Mouse (Mus musculus): ENCODE measurements at regions not wholly inside any gene's neighbourhood (a gene's known extent, or its start where the extent isn't known, plus 50 kb on each side); places are given as distances from the start of the nearest gene placed in this dataset.

GRCm38 (mm10) chr1:141716953-141717352, 1471.0 kb downstream of the Kcnt2 start:
- no peaks in the 10 kb centered on the region for H3K36me3 ChIP-seq (ENCODE audit: insufficient read depth)
- TF ChIP-seq CTCF (IDR thresholded peaks at IDR 0.05; ENCODE audit: low read depth), result no peak
- H3K4me1 ChIP-seq (ENCODE audit: insufficient read depth), result no peaks in the 10 kb centered on the region
- ATAC-seq (ENCODE audit: insufficient read depth), result no peak
- no peak overlapping the region for H3K4me2 ChIP-seq
- H3K4me3 ChIP-seq (ENCODE audit: low read depth, low read length), result no peak overlapping the region
- H3K9me3 ChIP-seq (ENCODE audit: low read depth, low read length), result no peaks in the 10 kb centered on the region
- H3K27ac ChIP-seq (ENCODE audit: low read depth), result no peak overlapping the region
- DNase-seq, result no peak
- no peaks in the 10 kb centered on the region for H3K27me3 ChIP-seq (ENCODE audit: insufficient read depth, low read length)
- H3K9ac ChIP-seq, result no peak overlapping the region

DNA sequence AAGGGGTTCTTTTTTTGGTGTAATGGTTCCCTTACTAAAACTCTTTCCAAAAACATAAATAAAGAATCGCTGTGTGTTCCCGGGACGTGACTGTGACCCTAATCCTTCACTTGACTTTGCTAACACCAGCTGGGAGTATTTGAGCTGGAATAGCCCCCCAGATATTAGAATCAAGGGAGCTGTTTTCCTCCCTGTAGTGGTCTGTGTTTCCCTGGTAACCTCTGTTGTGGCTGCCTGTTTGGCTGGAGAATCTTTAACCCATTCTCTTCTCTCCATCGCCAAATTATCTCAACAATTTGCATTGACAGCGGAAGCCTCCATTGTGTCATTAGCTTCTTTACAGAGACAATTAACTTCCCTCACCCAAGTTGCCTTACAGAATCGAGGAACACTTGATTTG, 1471.6 kb downstream of the Kcnt2 start:
- Histone ChIP-seq H3K4me3 (ENCODE audit: low read depth, low read length) (no peak overlapping the region), H3K27ac (ENCODE audit: low read depth) (no peak overlapping the region), H3K9me3 (ENCODE audit: low read depth, low read length) (no peaks in the 10 kb centered on the region), H3K27me3 (ENCODE audit: insufficient read depth, low read length) (no peaks in the 10 kb centered on the region), H3K4me1 (ENCODE audit: insufficient read depth) (no peaks in the 10 kb centered on the region), H3K36me3 (ENCODE audit: insufficient read depth) (no peaks in the 10 kb centered on the region), H3K4me2 (no peak overlapping the region), H3K9ac (no peak overlapping the region)
- TF ChIP-seq CTCF (IDR thresholded peaks at IDR 0.05; ENCODE audit: low read depth), result no peak
- no peak for ATAC-seq (ENCODE audit: insufficient read depth)
- no peak for DNase-seq
- WGBS, result 51% methylated on average over 6 of the region's 6 CpGs

- Histone ChIP-seq H3K9ac (no peak overlapping the region), H3K27me3 (ENCODE audit: insufficient read depth, low read length) (no peaks in the 10 kb centered on the region), H3K9me3 (ENCODE audit: low read depth, low read length) (no peaks in the 10 kb centered on the region), H3K4me3 (ENCODE audit: low read depth, low read length) (no peak overlapping the region), H3K4me1 (ENCODE audit: insufficient read depth) (no peaks in the 10 kb centered on the region), H3K4me2 (no peak overlapping the region), H3K27ac (ENCODE audit: low read depth) (no peak overlapping the region), H3K36me3 (ENCODE audit: insufficient read depth) (no peaks in the 10 kb centered on the region)
- DNase-seq, result no peak
- ATAC-seq (ENCODE audit: insufficient read depth), result no peak
- TF ChIP-seq CTCF (IDR thresholded peaks at IDR 0.05; ENCODE audit: low read depth), result no peak
Observed at GRCm38 (mm10) chr1:141741299-141741698, 1495.3 kb downstream of the Kcnt2 start.

- Histone ChIP-seq H3K9me3 (ENCODE audit: low read depth, low read length) (no peaks in the 10 kb centered on the region), H3K27me3 (ENCODE audit: insufficient read depth, low read length) (no peaks in the 10 kb centered on the region), H3K4me1 (ENCODE audit: insufficient read depth) (no peaks in the 10 kb centered on the region), H3K4me2 (no peak overlapping the region), H3K36me3 (ENCODE audit: insufficient read depth) (no peaks in the 10 kb centered on the region), H3K9ac (no peak overlapping the region), H3K4me3 (ENCODE audit: low read depth, low read length) (no peak overlapping the region), H3K27ac (ENCODE audit: low read depth) (no peak overlapping the region)
- DNase-seq, result no peak
- WGBS, result 52% methylated on average over 1 of the region's 1 CpGs
- no peak for ATAC-seq (ENCODE audit: insufficient read depth)
- TF ChIP-seq CTCF (IDR thresholded peaks at IDR 0.05; ENCODE audit: low read depth), result no peak
Observed at GRCm38 (mm10) chr1:141776059-141776458, 1530.1 kb downstream of the Kcnt2 start.

DNA sequence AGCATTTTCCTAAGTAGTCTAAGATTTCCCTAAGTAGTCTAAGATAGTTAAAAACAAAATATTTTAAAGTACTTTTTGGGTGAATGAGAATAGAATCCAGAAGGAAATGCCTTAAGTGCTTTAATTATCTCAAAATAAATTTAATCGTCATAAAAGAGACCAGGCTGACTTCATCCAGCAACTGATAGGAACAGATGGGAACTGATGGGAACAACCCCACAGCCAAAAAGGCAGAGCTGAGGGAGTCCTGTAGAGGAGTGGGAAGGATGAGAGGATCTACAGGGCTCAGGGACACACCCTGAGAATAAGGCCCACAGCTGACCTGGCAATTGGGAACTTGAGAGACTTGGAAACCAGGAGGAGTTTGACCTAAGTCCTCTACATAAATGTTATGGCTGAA, 1537.4 kb downstream of the Kcnt2 start:
- no peak for ATAC-seq (ENCODE audit: insufficient read depth)

GRCm38 (mm10) chr1:141813315-141814158, 1567.6 kb downstream of the Kcnt2 start:
- Histone ChIP-seq H3K4me3 (ENCODE audit: low read depth, low read length) (no peak overlapping the region), H3K27me3 (ENCODE audit: insufficient read depth, low read length) (no peaks in the 10 kb centered on the region), H3K4me1 (ENCODE audit: insufficient read depth) (no peaks in the 10 kb centered on the region), H3K9me3 (ENCODE audit: low read depth, low read length) (no peaks in the 10 kb centered on the region), H3K27ac (ENCODE audit: low read depth) (no peak overlapping the region), H3K4me2 (no peak overlapping the region), H3K9ac (no peak overlapping the region), H3K36me3 (ENCODE audit: insufficient read depth) (no peaks in the 10 kb centered on the region)
- DNase-seq (no peak), ATAC-seq (ENCODE audit: insufficient read depth) (no peak)
- WGBS, result 72% methylated on average over 1 of the region's 1 CpGs
- no peak for TF ChIP-seq CTCF (IDR thresholded peaks at IDR 0.05; ENCODE audit: low read depth)

More for the DNA sequence above, 1537.4 kb downstream of the Kcnt2 start:
- no peaks in the 10 kb centered on the region for H3K4me1 ChIP-seq (ENCODE audit: insufficient read depth)
- H3K36me3 ChIP-seq (ENCODE audit: insufficient read depth), result no peaks in the 10 kb centered on the region
- no peak for DNase-seq
- H3K4me2 ChIP-seq, result no peak overlapping the region
- no peaks in the 10 kb centered on the region for H3K27me3 ChIP-seq (ENCODE audit: insufficient read depth, low read length)
- H3K27ac ChIP-seq (ENCODE audit: low read depth), result no peak overlapping the region
- H3K9ac ChIP-seq, result no peak overlapping the region
- WGBS, result 89% methylated on average over 1 of the region's 1 CpGs
- H3K4me3 ChIP-seq (ENCODE audit: low read depth, low read length), result no peak overlapping the region
- TF ChIP-seq CTCF (IDR thresholded peaks at IDR 0.05; ENCODE audit: low read depth), result no peak
- no peaks in the 10 kb centered on the region for H3K9me3 ChIP-seq (ENCODE audit: low read depth, low read length)

DNA sequence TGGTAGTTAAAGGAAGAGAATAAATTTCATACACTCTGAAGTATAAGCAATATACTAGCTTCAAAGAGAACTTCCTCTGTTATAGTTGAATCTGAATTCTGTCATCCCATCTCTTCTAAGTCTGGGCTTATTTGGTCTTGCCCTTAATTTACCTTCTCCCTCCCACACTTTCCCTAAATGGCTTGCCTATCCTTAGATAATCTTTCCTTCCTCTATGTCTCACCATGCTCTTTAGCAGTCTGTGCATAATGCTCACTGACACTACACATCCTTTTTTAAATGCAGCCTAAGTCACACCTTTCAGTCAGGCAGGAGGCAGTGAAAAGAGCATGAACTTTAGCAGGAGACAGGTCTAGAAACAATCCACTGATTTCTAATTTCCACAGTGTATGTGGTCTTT, 1585.5 kb downstream of the Kcnt2 start:
- Histone ChIP-seq H3K27ac (ENCODE audit: low read depth) (no peak overlapping the region), H3K4me3 (ENCODE audit: low read depth, low read length) (no peak overlapping the region), H3K4me1 (ENCODE audit: insufficient read depth) (no peaks in the 10 kb centered on the region), H3K36me3 (ENCODE audit: insufficient read depth) (no peaks in the 10 kb centered on the region), H3K9me3 (ENCODE audit: low read depth, low read length) (no peaks in the 10 kb centered on the region), H3K27me3 (ENCODE audit: insufficient read depth, low read length) (no peaks in the 10 kb centered on the region), H3K9ac (no peak overlapping the region), H3K4me2 (no peak overlapping the region)
- no peak for TF ChIP-seq CTCF (IDR thresholded peaks at IDR 0.05; ENCODE audit: low read depth)
- DNase-seq (no peak), ATAC-seq (ENCODE audit: insufficient read depth) (no peak)
